Mouse (Mus musculus): ENCODE measurements around the gene Vmn1r231.

- TF ChIP-seq POLR2A (IDR thresholded peaks at IDR 0.05; ENCODE audit: insufficient read depth, low read length) (peak; percentile 60), CTCF (IDR thresholded peaks at IDR 0.05; ENCODE audit: low read depth, low read length) (no peak)
These were observed 40.3 kb upstream of the Vmn1r231 start, which contains the start of gene Ppp2r1a for GRCm38 (mm10) chr17:20944985-20945891.
